Mouse (Mus musculus) fat pad, adult 2 months (tissue): ENCODE measurements around the gene St6gal1.

Experiments used
- DNase-seq: peaks from one replicate; pipeline ENCODE4 v3.0.0-alpha.2; 2011; ENCODE audit warnings: low read depth, low spot score; ENCODE audit errors: extremely low read depth

The St6gal1 gene

GRCm38 (mm10) chr16:23403008-23403755, 178.6 kb downstream of the St6gal1 start:
- no peak for DNase-seq
